Mouse (Mus musculus): ENCODE measurements at regions not wholly inside any gene's neighbourhood (a gene's known extent, or its start where the extent isn't known, plus 50 kb on each side); places are given as distances from the start of the nearest gene placed in this dataset.

GRCm38 (mm10) chr5:138875180-138876076, 55.5 kb downstream of the Gm5294 start:
- no peak for DNase-seq (ENCODE audit: low read depth)

- DNase-seq (ENCODE audit: low read depth) = no peak
Observed at GRCm38 (mm10) chr5:138881649-138882226, 61.9 kb downstream of the Gm5294 start.

GRCm38 (mm10) chr5:138883573-138883972, 63.7 kb downstream of the Gm5294 start:
- no peak for DNase-seq (ENCODE audit: low read depth)

- no peak for DNase-seq (ENCODE audit: low read depth)
Observed at GRCm38 (mm10) chr5:138885905-138886304, 66.0 kb downstream of the Gm5294 start.

DNA sequence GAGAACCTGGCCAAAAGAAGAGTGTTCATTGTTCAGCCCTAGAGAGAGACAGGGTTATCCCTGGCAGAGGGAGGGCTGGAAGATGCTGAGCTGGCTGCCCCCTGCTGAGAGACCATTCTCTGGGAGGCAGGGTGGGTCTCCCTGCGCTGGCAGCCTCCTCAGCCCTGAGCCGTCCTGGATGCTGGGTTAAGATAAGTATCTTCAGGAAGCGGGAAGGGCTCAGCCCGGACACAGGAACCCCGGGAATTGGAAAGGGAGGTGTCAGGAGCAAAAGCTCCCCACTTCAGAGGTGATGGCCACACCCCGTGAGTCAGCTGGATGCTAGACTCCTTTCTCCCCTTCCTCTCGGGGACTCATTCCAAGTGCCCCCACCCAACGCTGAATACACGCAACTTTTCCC, 68.9 kb downstream of the Gm5294 start:
- no peak for DNase-seq (ENCODE audit: low read depth)

GRCm38 (mm10) chr5:138889760-138890159, 69.9 kb downstream of the Gm5294 start:
- no peak for DNase-seq (ENCODE audit: low read depth)

DNA sequence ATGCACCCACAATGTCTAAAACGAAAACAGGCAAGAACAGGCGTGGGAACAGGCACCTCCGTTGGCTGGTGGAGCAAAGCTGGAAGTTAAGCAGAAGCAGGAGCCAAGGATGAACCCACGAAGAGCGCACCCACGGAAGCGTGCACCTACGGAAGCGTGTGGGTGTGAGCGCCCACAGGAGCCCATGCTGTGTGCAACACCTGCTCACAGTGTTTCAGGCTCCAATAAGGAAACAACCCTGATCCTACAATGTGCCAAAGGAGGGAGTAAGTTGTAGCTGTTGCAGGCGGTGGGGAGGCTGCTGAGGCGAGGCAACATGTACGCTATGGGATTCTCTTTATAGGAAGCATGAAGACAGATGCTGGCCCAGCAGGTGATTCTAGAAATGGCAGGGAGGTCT, 74.6 kb downstream of the Gm5294 start:
- DNase-seq (ENCODE audit: low read depth) = no peak

GRCm38 (mm10) chr5:138897255-138897654, 77.4 kb downstream of the Gm5294 start:
- DNase-seq (ENCODE audit: low read depth) = no peak

DNA sequence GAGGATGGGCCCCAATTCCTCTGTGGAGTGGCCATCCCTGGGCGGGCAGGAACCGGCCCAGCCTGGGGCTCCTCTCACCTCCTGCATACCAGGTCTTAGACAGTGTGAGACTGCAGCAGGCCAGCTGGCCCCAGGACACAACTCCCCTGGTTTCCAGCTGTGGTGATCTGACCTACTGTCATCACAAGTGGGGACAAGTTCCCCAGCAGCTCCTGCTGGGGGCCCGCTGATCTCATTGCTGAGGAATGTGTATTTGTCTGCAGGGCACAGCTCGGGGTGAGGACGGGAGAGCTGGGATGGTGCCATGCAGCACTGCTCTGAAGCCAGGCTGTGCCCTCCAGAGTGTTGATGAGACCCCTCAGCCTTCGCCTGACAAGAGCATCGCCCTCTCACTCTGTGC, 78.6 kb downstream of the Gm5294 start:
- DNase-seq (ENCODE audit: low read depth) = no peak

DNA sequence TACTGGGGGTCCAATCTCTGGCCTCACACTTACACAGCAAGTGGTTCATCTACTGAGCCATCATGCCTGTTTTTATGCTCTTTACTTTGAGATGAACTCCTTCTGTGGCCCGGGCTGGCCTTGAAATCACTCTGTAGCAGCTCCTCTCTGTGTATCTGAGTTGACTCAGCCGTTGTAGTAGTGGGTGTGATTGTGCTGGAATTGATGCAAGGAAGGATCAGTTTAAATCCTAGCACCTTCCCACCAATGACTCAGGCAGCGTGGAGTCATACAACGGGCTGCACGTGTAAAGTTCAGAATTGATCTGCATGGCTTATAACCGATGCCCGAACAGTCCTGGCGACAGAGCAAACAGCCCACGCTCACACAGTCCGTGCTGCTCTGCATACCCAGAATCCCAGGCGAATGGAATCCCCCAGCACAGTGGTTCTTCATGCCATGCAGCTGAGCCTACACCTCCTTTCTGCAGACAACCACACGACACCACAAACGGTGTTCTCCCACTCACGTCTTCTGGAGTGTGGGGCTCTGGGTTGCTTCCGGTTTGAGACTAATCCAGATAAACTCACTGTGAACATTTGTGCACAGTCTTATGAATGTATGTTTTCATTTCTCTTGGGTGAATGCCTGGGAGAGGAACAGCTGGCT, 81.2 kb downstream of the Gm5294 start:
- DNase-seq (ENCODE audit: low read depth) = no peak

DNA sequence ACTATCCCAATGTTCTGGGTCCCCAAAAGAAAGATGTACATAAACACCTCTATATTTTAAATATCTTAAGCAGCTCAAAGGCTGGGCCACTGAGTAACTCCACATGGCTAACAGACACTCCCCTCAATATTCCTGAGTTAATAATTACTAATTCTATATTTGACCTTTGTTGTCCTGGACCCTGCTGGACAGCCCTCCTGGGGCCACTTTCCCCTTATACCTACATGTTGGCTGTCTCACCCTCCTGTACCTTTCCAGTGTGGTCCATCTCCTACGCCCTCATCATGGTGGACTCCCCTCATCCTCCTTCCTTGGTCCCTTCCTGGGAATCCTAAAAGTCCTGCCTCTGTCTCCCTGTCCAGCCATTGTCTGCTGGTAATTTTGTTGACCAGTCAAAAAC, 82.4 kb downstream of the Gm5294 start:
- DNase-seq (ENCODE audit: low read depth) = no peak

DNA sequence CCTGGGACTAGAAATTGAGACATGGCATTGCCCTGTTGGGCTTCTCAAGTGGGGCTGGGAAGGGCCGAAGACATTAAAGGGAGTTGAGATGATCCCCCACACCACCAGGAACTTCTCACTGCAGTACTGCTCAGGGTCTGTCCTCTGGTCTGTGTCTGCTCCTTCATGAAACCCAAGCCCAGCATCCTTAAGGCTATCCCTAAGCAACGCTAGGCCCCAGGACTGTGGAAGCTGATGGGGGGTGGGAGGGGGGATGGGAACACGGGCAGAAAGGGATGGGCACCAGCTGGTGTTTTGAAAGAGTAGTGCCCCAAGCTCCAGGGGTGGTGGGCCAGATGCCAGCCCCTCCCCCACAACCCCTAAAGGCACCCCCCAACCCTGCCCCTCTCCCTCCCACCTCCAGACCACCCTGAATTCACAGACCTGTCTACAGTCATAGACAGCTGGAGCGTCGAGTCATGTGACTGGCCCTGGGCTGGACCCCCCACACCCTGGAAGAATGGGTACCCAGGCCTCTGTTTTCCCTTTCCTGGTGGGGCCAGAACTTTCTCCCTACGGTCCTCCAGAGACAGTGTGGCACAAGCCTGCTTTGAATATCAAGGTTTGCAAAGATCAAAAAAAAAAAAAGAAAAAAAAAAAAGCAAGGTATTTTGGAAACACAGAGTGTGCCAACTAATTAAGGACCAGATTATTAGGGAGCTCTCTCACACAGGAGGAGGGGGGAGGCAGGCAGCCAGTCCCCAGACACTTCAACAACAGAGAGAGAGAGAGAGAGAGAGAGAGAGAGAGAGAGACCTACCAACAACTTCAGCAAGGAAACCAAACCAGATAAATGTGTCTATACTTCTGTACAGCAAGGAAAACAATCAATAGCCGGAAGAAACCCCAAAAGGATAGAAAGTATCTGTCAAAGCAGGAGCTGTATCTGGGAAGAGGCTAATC, 85.1 kb downstream of the Pdgfa start:
- DNase-seq (ENCODE audit: low read depth) = no peak

- DNase-seq (ENCODE audit: low read depth) = no peak
Observed at GRCm38 (mm10) chr5:138912711-138913105, 84.5 kb downstream of the Pdgfa start.

GRCm38 (mm10) chr5:138915068-138915467, 82.1 kb downstream of the Pdgfa start:
- DNase-seq (ENCODE audit: low read depth) = no peak

DNA sequence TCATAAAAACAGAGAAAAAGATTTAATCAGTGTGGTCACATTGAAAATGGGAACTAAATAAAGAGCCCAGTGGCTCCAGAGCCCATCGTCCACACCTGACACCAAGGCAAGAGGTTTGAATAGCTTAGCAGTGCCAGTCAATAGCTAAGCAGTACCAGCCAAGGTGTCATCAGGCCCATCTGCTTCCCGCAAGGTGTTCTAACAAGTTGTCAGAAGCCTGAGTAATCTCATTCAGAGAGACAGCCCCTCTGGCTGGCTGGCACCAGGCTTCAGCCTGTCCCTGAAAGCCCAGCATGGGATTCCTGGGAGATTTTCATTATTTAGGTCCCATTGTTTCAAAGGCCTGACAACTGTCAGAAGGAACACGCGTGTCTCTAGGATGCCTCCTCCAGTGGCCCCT, 81.7 kb downstream of the Pdgfa start:
- DNase-seq (ENCODE audit: low read depth) = no peak

- DNase-seq (ENCODE audit: low read depth) = peak; percentile 36
Observed at GRCm38 (mm10) chr5:138920156-138920845, 76.9 kb downstream of the Pdgfa start.

- no peak for DNase-seq (ENCODE audit: low read depth)
Observed at GRCm38 (mm10) chr5:138922116-138922515, 75.1 kb downstream of the Pdgfa start.

Measured in fibroblast of lung, adult 2 months (primary cell).